Comparison of ENCODE assay signal across 9 mouse cellular contexts in the genomic region with DNA sequence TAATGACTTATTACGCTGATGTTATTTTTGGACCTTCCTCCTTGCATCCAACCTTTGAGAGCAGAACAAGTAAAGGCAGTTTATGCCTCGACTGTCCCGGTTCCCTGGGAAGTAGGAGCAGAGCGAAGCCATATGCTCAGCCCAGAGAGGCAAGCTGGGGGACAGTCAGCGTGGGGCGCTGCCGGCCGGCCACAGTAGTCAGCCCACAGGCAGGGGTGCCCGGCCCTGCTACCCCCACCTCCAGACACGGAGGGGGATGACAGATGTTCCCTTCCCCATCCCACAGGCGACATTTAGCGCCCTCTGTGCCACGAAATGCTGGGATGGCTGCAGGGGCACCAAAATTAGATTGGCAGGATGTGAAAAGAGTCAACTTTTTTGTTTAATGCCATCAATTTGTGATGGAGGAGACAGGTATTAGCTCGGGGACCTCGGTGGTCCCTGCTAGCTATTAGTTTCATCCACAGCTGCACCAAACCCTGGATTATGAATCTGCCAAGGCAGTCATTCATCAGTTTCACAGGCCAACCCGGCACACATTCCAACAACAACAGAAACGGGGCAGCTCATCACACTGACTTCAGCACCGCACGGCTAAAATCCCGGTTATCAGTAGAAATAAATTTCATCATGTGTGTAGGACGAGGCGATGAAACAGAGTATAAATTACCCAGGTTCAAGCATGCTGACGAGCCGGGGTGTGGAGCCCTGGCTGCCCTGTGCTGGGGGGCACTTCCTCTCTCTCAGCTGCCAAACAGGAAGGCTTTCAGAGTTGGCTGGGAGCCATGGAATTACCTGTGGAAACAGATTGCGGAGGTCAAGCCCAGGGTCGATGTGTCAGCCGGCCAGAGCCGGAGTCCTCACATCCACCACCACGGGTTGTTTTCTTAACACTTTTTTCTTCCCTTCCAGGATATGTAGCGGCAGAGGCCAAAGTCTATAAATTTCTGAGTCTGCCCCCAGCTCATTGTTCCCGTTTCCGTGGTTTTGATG.
DNase-seq lines count a peak whose midpoint lies in the region; ATAC-seq and TF ChIP-seq lines count a peak whose summit lies in the region.
"Had no signal": no experiment of that assay in that cellular context is flagged by ENCODE, and none has a peak within 500 bp of the region (broad histone marks: within the 10 kb centered on the region; RNA-seq: fewer than 3 reads in every experiment).

No protein-coding gene starts in this region.

- H3K27ac ChIP-seq in gastrocnemius, adult 2 months = no peak overlapping the region
- peak overlapping the region; percentile 43 for H3K27ac ChIP-seq in heart, embryonic 15.5 days

- DNase-seq in gastrocnemius, adult 2 months = peak; percentile 34
- no peak for DNase-seq in gastrocnemius, postnatal 4 days (ENCODE audit: low spot score in 2 of 2)
- DNase-seq in kidney, postnatal 10 days = peak; percentile 86
- DNase-seq in neural tube, embryonic 10.5 days (ENCODE audit: extremely low spot score, low spot score) = peak; percentile 68
- DNase-seq in cerebellum, adult 9-11 months = no peak
- DNase-seq in B cell, adult 2 months = no peak
- no peak for DNase-seq in thymus, adult 18-20 months

- H3K9ac ChIP-seq in heart, embryonic 15.5 days = no peak overlapping the region

- H3K4me1 ChIP-seq in heart, embryonic 15.5 days (replicated peaks) = peaks cover 16% of the 10 kb centered on the region
- H3K4me1 ChIP-seq: megakaryocyte, embryonic 14.5 days had no signal

- H3K36me3 ChIP-seq in heart, embryonic 15.5 days = no peaks in the 10 kb centered on the region

- peak overlapping the region; percentile 29; the same call in 1 of the 2 replicates for H3K4me2 ChIP-seq in heart, embryonic 15.5 days

- H3K9me3 ChIP-seq in heart, embryonic 15.5 days (replicated peaks) = no peaks in the 10 kb centered on the region

- no peak overlapping the region; the same call in 1 of the 2 replicates for H3K4me3 ChIP-seq in gastrocnemius, adult 2 months
- no peak overlapping the region for H3K4me3 ChIP-seq in heart, embryonic 15.5 days
- H3K4me3 ChIP-seq: megakaryocyte, embryonic 14.5 days had no signal

- WGBS in heart, embryonic 15.5 days = 38% methylated on average over 32 of the region's 32 CpGs

- peak; percentile 71 for ATAC-seq in heart, embryonic 15.5 days (replicated peaks; ENCODE audit: insufficient number of reproducible peaks, insufficient read depth, low FRiP score, low read depth)

- H3K27me3 ChIP-seq in heart, embryonic 15.5 days = peaks cover 23% of the 10 kb centered on the region

- no peak for TF ChIP-seq CTCF in gastrocnemius, adult 2 months (IDR thresholded peaks at IDR 0.05)

- intact Hi-C loops in gastrocnemius, adult 2 months (cut with DNase I) = no loop called here

Comparison
In these comparisons a context has a peak if more than half of its experiments do, and no peak if none do; other contexts are left out.
1. DNase-seq: peak in gastrocnemius, adult 2 months (single experiment), kidney, postnatal 10 days (single experiment) and neural tube, embryonic 10.5 days (single experiment); none in gastrocnemius, postnatal 4 days (0 of 2), cerebellum, adult 9-11 months (single experiment), B cell, adult 2 months (0 of 2) and thymus, adult 18-20 months (0 of 2).